Mouse (Mus musculus) embryonic facial prominence, embryonic 14.5 days (tissue): ENCODE data around the gene Nlgn2. TPM values are rescaled to one million over a fixed set of nuclear protein-coding genes. Genes with fewer than 3 reads are reported as not detected.
A peak's percentile ranks its signal among the peaks of the same experiment; 100 is the strongest.

Experiments used
- ATAC-seq: fragments of 200-750 bp; cut with Nextera tagmentation; 2 replicates; pipeline ENCODE4 v1.8.0; 2017; ENCODE audit warnings: low read depth, moderate number of reproducible peaks, moderate TSS enrichment
- DNase-seq: peaks from one replicate; pipeline ENCODE4 v3.0.0-alpha.2; 2015; ENCODE audit warnings: low spot score
- H3K27ac ChIP-seq: fragments of 300-500 bp; sonication (generic); replicated peaks from 2 replicates; pipeline ENCODE4 v1.5.1; 2014; ENCODE audit warnings: low read depth, mild to moderate bottlenecking, low read length, moderate library complexity
- H3K27me3 ChIP-seq: fragments of 300-500 bp; sonication (generic); replicated peaks from 2 replicates; pipeline ENCODE4 v1.6.1; 2014; ENCODE audit warnings: low read length; ENCODE audit not compliant: control insufficient read depth, insufficient read depth
- H3K36me3 ChIP-seq: fragments of 300-500 bp; sonication (generic); 2 replicates; pipeline ENCODE4 v1.6.1; 2014; ENCODE audit warnings: low read length, mixed read lengths; ENCODE audit not compliant: control insufficient read depth, insufficient read depth
- H3K4me1 ChIP-seq: fragments of 300-500 bp; sonication (generic); 2 replicates; pipeline ENCODE4 v1.6.1; 2014; ENCODE audit warnings: antibody characterized with exemption, low read length; ENCODE audit not compliant: control insufficient read depth, insufficient read depth
- H3K4me2 ChIP-seq: fragments of 300-500 bp; sonication (generic); 2 replicates; pipeline ENCODE4 v1.6.1; 2014; ENCODE audit warnings: low read depth, mild to moderate bottlenecking, low read length, moderate library complexity, mixed read lengths
- H3K4me3 ChIP-seq: fragments of 300-500 bp; sonication (generic); 2 replicates; pipeline ENCODE4 v1.5.1; 2014; ENCODE audit warnings: low read depth, mild to moderate bottlenecking, low read length
- H3K9ac ChIP-seq: fragments of 300-500 bp; sonication (generic); 2 replicates; pipeline ENCODE4 v1.6.1; 2014; ENCODE audit warnings: low read depth, mild to moderate bottlenecking, low read length, moderate library complexity, mixed read lengths
- H3K9me3 ChIP-seq: fragments of 300-500 bp; sonication (generic); 2 replicates; pipeline ENCODE4 v1.6.1; 2016; ENCODE audit warnings: low read length; ENCODE audit not compliant: control insufficient read depth
- WGBS: fragments of 180-500 bp; shearing (Covaris S2); extraction: QIAGEN DNeasy Blood & Tissue Kit; methylation state at CpG from one replicate; pipeline ENCODE4 v1.1.7; 2014; 5-methylcytosine and 5-hydroxymethylcytosine counted together
- polyA plus RNA-seq: library from polyadenylated mRNA; unstranded; fragments of >200 nt; fragmentation: Nextera tagmentation; extraction: Ambion mirVana; gene quantifications from 2 replicates; pipeline ENCODE4 v1.2.1, GENCODE M21; 2014

The Nlgn2 gene
- polyA plus RNA-seq = 8.3 and 10.6 TPM in 2 replicates

- Histone ChIP-seq H3K9ac (peak within 1 kb of the TSS; percentile 81), H3K9me3 (no peaks in the 10 kb centered on the region), H3K36me3 (peaks cover 14% of the 10 kb centered on the region), H3K4me3 (peak within 1 kb of the TSS; percentile 73), H3K27ac (peak within 1 kb of the TSS; percentile 92), H3K4me2 (peak within 1 kb of the TSS; percentile 95), H3K4me1 (peaks cover 28% of the 10 kb centered on the region), H3K27me3 (no peaks in the 10 kb centered on the region)
- ATAC-seq (peak; percentile 75), DNase-seq (no peak)
- WGBS = 0% methylated on average over 7 of the region's 32 CpGs
Measured at GRCm38 (mm10) chr11:69837604-69837951, at the start of gene Nlgn2. Gene Nlgn2, minus strand, starts transcription at chr11:69837784.

- H3K9me3 ChIP-seq = no peaks in the 10 kb centered on the region
- ATAC-seq (no peak), DNase-seq (no peak)
- no peak overlapping the region for H3K27ac ChIP-seq
- no peaks in the 10 kb centered on the region for H3K36me3 ChIP-seq
- no peaks in the 10 kb centered on the region for H3K27me3 ChIP-seq
- WGBS = 64% methylated on average over 8 of the region's 8 CpGs
- H3K4me1 ChIP-seq = no peaks in the 10 kb centered on the region; the same call in 1 of the 2 replicates
- H3K9ac ChIP-seq = no peak overlapping the region
- no peak overlapping the region for H3K4me3 ChIP-seq
- no peak overlapping the region for H3K4me2 ChIP-seq
Measured at GRCm38 (mm10) chr11:69886907-69887635, 49.5 kb upstream of the Nlgn2 start.

DNA sequence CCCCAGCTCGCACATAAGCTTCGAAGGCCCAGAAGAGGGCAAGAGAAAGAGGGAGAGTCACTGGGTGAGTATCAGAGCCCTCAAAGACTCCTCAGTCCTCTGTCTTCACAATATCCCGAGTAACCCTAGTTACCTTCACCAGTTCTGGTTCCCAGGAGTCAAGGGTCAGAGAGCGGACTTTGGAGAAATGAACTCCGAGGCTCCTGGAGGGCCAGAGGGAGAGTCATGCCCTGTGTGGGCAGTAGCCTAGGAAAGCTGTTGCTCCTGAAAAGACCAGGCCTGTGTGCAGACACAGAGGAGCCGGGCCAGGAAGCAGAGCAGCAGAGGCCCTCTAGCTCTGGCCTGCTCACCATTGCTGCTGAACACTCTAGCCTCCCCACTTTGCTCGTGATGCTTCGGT lies 47.1 kb upstream of the Nlgn2 start:
- H3K9ac ChIP-seq = no peak overlapping the region
- ATAC-seq = no peak
- no peak overlapping the region for H3K4me3 ChIP-seq
- H3K9me3 ChIP-seq = no peaks in the 10 kb centered on the region
- H3K27ac ChIP-seq = no peak overlapping the region
- DNase-seq = no peak
- H3K4me2 ChIP-seq = no peak overlapping the region
- H3K36me3 ChIP-seq = no peaks in the 10 kb centered on the region
- no peaks in the 10 kb centered on the region for H3K27me3 ChIP-seq
- WGBS = 82% methylated on average over 8 of the region's 8 CpGs
- peaks cover 15% of the 10 kb centered on the region for H3K4me1 ChIP-seq

- H3K4me1 ChIP-seq = peaks cover 19% of the 10 kb centered on the region
- no peaks in the 10 kb centered on the region for H3K9me3 ChIP-seq
- H3K4me2 ChIP-seq = no peak overlapping the region
- WGBS = 75% methylated on average over 9 of the region's 9 CpGs
- no peaks in the 10 kb centered on the region for H3K36me3 ChIP-seq
- DNase-seq = no peak
- H3K9ac ChIP-seq = no peak overlapping the region
- ATAC-seq = no peak
- H3K27ac ChIP-seq = no peak overlapping the region
- no peaks in the 10 kb centered on the region for H3K27me3 ChIP-seq
- H3K4me3 ChIP-seq = no peak overlapping the region
Measured at GRCm38 (mm10) chr11:69884240-69884639, 46.7 kb upstream of the Nlgn2 start.

DNA sequence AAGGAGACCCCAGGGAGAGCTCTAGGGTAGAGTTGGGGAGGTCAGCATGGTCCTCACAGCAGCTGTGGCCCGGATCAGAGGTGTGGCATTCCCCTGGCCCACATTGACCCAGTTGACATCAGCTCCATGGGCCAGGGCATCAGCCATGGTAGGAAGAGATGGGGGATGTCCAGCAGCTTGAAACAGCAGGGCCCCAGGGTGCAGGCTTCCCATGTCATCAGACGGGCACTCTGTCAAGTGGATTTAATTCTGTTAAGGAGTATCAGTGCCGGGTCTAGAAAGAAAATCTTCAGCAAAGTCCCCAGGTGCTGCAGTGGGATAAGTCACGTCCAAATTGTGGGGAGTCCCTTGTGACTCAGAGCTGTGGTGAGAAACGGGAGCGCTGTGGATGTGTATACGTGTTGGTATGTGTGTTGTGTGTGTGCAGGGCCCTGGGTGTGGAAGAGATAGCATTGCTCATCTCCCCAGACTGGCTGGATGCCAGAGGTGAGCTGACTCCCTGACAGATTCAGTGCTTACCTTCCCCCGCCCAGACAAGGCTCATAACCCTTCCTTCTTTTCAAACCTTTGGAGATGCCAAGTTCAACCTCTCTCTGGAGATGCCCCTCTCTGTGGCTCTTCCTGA lies 46.1 kb upstream of the Nlgn2 start:
- DNase-seq = no peak
- WGBS = 77% methylated on average over 8 of the region's 8 CpGs
- Histone ChIP-seq H3K4me3 (no peak overlapping the region), H3K27ac (no peak overlapping the region), H3K4me1 (peaks cover 22% of the 10 kb centered on the region), H3K9me3 (no peaks in the 10 kb centered on the region), H3K36me3 (no peaks in the 10 kb centered on the region), H3K4me2 (no peak overlapping the region), H3K27me3 (no peaks in the 10 kb centered on the region), H3K9ac (no peak overlapping the region)
- no peak for ATAC-seq

- no peak for DNase-seq
Measured at GRCm38 (mm10) chr11:69883066-69883465, 45.5 kb upstream of the Nlgn2 start.

GRCm38 (mm10) chr11:69881787-69882670 lies 44.4 kb upstream of the Nlgn2 start:
- 51% methylated on average over 21 of the region's 21 CpGs for WGBS
- Histone ChIP-seq H3K27me3 (no peaks in the 10 kb centered on the region), H3K9ac (peak overlapping the region; percentile 72), H3K27ac (peak overlapping the region; percentile 91), H3K4me2 (peak overlapping the region; percentile 92), H3K4me3 (peak overlapping the region; percentile 56), H3K4me1 (peaks cover 30% of the 10 kb centered on the region), H3K36me3 (no peaks in the 10 kb centered on the region), H3K9me3 (no peaks in the 10 kb centered on the region)
- no peak for ATAC-seq
- no peak for DNase-seq

More at GRCm38 (mm10) chr11:69883066-69883465, 45.5 kb upstream of the Nlgn2 start:
- H3K27me3 ChIP-seq = no peaks in the 10 kb centered on the region
- no peaks in the 10 kb centered on the region for H3K36me3 ChIP-seq
- no peak overlapping the region for H3K27ac ChIP-seq
- no peak overlapping the region for H3K4me2 ChIP-seq
- H3K4me1 ChIP-seq = peaks cover 24% of the 10 kb centered on the region
- H3K9me3 ChIP-seq = no peaks in the 10 kb centered on the region
- no peak overlapping the region for H3K9ac ChIP-seq
- H3K4me3 ChIP-seq = no peak overlapping the region
- no peak for ATAC-seq
- 63% methylated on average over 4 of the region's 4 CpGs for WGBS

- Histone ChIP-seq H3K36me3 (no peaks in the 10 kb centered on the region), H3K27me3 (no peaks in the 10 kb centered on the region), H3K9me3 (no peaks in the 10 kb centered on the region), H3K4me2 (peak within 1 kb of the TSS; percentile 92), H3K4me3 (peak within 1 kb of the TSS; percentile 56), H3K27ac (peak within 1 kb of the TSS; percentile 91), H3K4me1 (peaks cover 38% of the 10 kb centered on the region), H3K9ac (peak within 1 kb of the TSS; percentile 72)
- DNase-seq (peak; percentile 90), ATAC-seq (peak; percentile 88)
- under 1% methylated on average over 35 of the region's 46 CpGs for WGBS
Measured at GRCm38 (mm10) chr11:69880853-69881603, 43.4 kb upstream of the Nlgn2 start, which contains the start of gene Kctd11. Gene Kctd11, minus strand, starts transcription at chr11:69881406.
